Mouse (Mus musculus) C2C12 (cell line): ENCODE measurements at regions not wholly inside any gene's neighbourhood (a gene's known extent, or its start where the extent isn't known, plus 50 kb on each side); places are given as distances from the start of the nearest gene placed in this dataset.

Experiments
- CTCF ChIP-seq: IDR thresholded peaks from one replicate; pipeline ENCODE4 v1.5.1; 2011; ENCODE audit not compliant: control insufficient read depth, insufficient read depth, insufficient read length
- MAX ChIP-seq: IDR thresholded peaks from one replicate; pipeline ENCODE4 v1.6.1; 2011; ENCODE audit warnings: mild to moderate bottlenecking, control low read depth
- USF1 ChIP-seq: IDR thresholded peaks from one replicate; pipeline ENCODE4 v1.6.1; 2011; ENCODE audit warnings: low read depth, mild to moderate bottlenecking, control low read depth, moderate library complexity

DNA sequence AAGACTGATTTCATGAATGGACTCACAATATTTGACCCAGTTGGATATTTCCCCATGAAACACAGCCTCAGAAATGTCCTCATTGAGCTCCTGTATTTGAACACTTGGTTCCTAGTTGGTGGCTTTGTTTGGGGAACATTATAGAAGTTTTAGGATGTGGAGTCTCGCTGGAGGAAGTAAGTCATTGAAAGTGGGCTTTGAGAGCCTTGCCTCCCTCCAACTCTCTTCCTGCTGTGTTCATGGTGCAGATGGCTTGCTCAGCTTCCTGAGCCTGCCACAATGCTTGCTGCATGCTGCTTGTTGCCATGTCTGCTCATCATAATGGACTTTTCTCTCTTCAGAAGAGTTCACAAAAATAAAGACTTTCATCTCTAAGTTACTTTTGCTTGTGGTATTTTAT lies 239.5 kb upstream of the Trib2 start:
- TF ChIP-seq CTCF = no peak
- no peak for TF ChIP-seq USF1
- TF ChIP-seq MAX = no peak
